Mouse (Mus musculus) forebrain, embryonic 15.5 days (tissue): ENCODE results near the gene Ilkap. TPM values are rescaled to one million over a fixed set of nuclear protein-coding genes. Genes with fewer than 3 reads are reported as not detected.

Experiments
- ATAC-seq: fragments of 200-750 bp; cut with Nextera tagmentation; replicated peaks from 2 replicates; pipeline ENCODE4 v1.8.0; 2017; ENCODE audit warnings: mild to moderate bottlenecking, moderate TSS enrichment, moderate library complexity
- H3K27ac ChIP-seq: fragments of 300-500 bp; sonication (generic); replicated peaks from 2 replicates; pipeline ENCODE4 v1.5.1; 2015; ENCODE audit warnings: mild to moderate bottlenecking, inconsistent platforms
- H3K27me3 ChIP-seq: fragments of 300-500 bp; sonication (generic); 2 replicates; pipeline ENCODE4 v1.6.1; 2015; ENCODE audit warnings: inconsistent platforms
- H3K36me3 ChIP-seq: fragments of 300-500 bp; sonication (generic); 2 replicates; pipeline ENCODE4 v1.6.1; 2015; ENCODE audit warnings: mild to moderate bottlenecking, inconsistent platforms
- H3K4me1 ChIP-seq: fragments of 300-500 bp; sonication (generic); 2 replicates; pipeline ENCODE4 v1.6.1; 2015; ENCODE audit warnings: inconsistent platforms
- H3K4me2 ChIP-seq: fragments of 300-500 bp; sonication (generic); replicated peaks from 2 replicates; pipeline ENCODE4 v1.6.1; 2015; ENCODE audit warnings: mild to moderate bottlenecking, inconsistent platforms
- H3K4me3 ChIP-seq: fragments of 300-500 bp; sonication (generic); 2 replicates; pipeline ENCODE4 v1.5.1; 2015; ENCODE audit warnings: mild to moderate bottlenecking, inconsistent platforms
- H3K9ac ChIP-seq: fragments of 300-500 bp; sonication (generic); replicated peaks from 2 replicates; pipeline ENCODE4 v1.6.1; 2015; ENCODE audit warnings: mild to moderate bottlenecking, inconsistent platforms
- H3K9me3 ChIP-seq: fragments of 300-500 bp; sonication (generic); 2 replicates; pipeline ENCODE4 v1.6.1; 2016; ENCODE audit warnings: inconsistent platforms
- WGBS: fragments of 180-500 bp; shearing (Covaris S2); methylation state at CpG from one replicate; pipeline ENCODE4 v1.1.7; 2015; ENCODE audit warnings: mixed read lengths; 5-methylcytosine and 5-hydroxymethylcytosine counted together
- polyA plus RNA-seq: library from polyadenylated mRNA; unstranded; fragments of >200 nt; fragmentation: Nextera tagmentation; extraction: Ambion mirVana; gene quantifications from 2 replicates; pipeline ENCODE4 v1.2.1, GENCODE M21; 2015

The Ilkap gene
- polyA plus RNA-seq, 1 experiment from 2014 or later: 167 TPM

- no peak overlapping the region for H3K4me3 ChIP-seq
- no peak overlapping the region for H3K27ac ChIP-seq
- no peaks in the 10 kb centered on the region for H3K9me3 ChIP-seq
- 94% methylated on average over 8 of the region's 8 CpGs for WGBS
- no peak overlapping the region for H3K4me2 ChIP-seq
- ATAC-seq: no peak
- no peak overlapping the region for H3K9ac ChIP-seq
- peaks cover 12% of the 10 kb centered on the region for H3K4me1 ChIP-seq
- no peaks in the 10 kb centered on the region for H3K27me3 ChIP-seq
- H3K36me3 ChIP-seq: peaks cover 23% of the 10 kb centered on the region; the same call in 1 of the 2 replicates
Observed at GRCm38 (mm10) chr1:91434905-91435304, 36.3 kb upstream of the Ilkap start.

GRCm38 (mm10) chr1:91430761-91431160, 32.1 kb upstream of the Ilkap start:
- H3K4me1 ChIP-seq: 0 out of 2 replicates have a peak, but pooled peaks cover 4% of the 10 kb centered on the region
- H3K4me3 ChIP-seq: no peak overlapping the region
- no peak overlapping the region for H3K9ac ChIP-seq
- WGBS: 90% methylated on average over 7 of the region's 7 CpGs
- no peak overlapping the region for H3K27ac ChIP-seq
- no peak overlapping the region for H3K4me2 ChIP-seq
- H3K27me3 ChIP-seq: no peaks in the 10 kb centered on the region
- H3K36me3 ChIP-seq: peaks cover 27% of the 10 kb centered on the region; the same call in 1 of the 2 replicates
- no peak for ATAC-seq
- no peaks in the 10 kb centered on the region for H3K9me3 ChIP-seq

GRCm38 (mm10) chr1:91429212-91429611, 30.6 kb upstream of the Ilkap start:
- Histone ChIP-seq H3K4me3 (no peak overlapping the region), H3K27me3 (no peaks in the 10 kb centered on the region), H3K27ac (no peak overlapping the region), H3K4me1 (no peaks in the 10 kb centered on the region), H3K9me3 (no peaks in the 10 kb centered on the region), H3K36me3 (peaks cover 24% of the 10 kb centered on the region; the same call in 1 of the 2 replicates), H3K9ac (no peak overlapping the region), H3K4me2 (no peak overlapping the region)
- WGBS: 94% methylated on average over 10 of the region's 10 CpGs
- ATAC-seq: no peak

- ATAC-seq: peak; percentile 71
- WGBS: 38% methylated on average over 4 of the region's 4 CpGs
Observed at GRCm38 (mm10) chr1:91428614-91429013, 30.0 kb upstream of the Ilkap start.

GRCm38 (mm10) chr1:91426397-91426796, 27.8 kb upstream of the Ilkap start:
- no peak overlapping the region for H3K4me3 ChIP-seq
- H3K36me3 ChIP-seq: peaks cover 18% of the 10 kb centered on the region; the same call in 1 of the 2 replicates
- H3K4me2 ChIP-seq: no peak overlapping the region
- H3K9ac ChIP-seq: no peak overlapping the region
- no peak overlapping the region for H3K27ac ChIP-seq
- 85% methylated on average over 9 of the region's 9 CpGs for WGBS
- no peaks in the 10 kb centered on the region for H3K27me3 ChIP-seq
- H3K4me1 ChIP-seq: no peaks in the 10 kb centered on the region
- H3K9me3 ChIP-seq: no peaks in the 10 kb centered on the region
- ATAC-seq: no peak

More at GRCm38 (mm10) chr1:91428614-91429013, 30.0 kb upstream of the Ilkap start:
- no peaks in the 10 kb centered on the region for H3K27me3 ChIP-seq
- H3K9ac ChIP-seq: no peak overlapping the region
- H3K4me3 ChIP-seq: no peak overlapping the region
- no peak overlapping the region for H3K27ac ChIP-seq
- no peaks in the 10 kb centered on the region for H3K9me3 ChIP-seq
- H3K36me3 ChIP-seq: peaks cover 24% of the 10 kb centered on the region; the same call in 1 of the 2 replicates
- H3K4me2 ChIP-seq: no peak overlapping the region
- no peaks in the 10 kb centered on the region for H3K4me1 ChIP-seq

GRCm38 (mm10) chr1:91420601-91421065, 22.0 kb upstream of the Ilkap start:
- Histone ChIP-seq H3K36me3 (peaks cover 6% of the 10 kb centered on the region; the same call in 1 of the 2 replicates), H3K27ac (no peak overlapping the region), H3K4me1 (no peaks in the 10 kb centered on the region), H3K4me3 (no peak overlapping the region), H3K9me3 (no peaks in the 10 kb centered on the region), H3K4me2 (no peak overlapping the region), H3K9ac (no peak overlapping the region), H3K27me3 (no peaks in the 10 kb centered on the region)
- no peak for ATAC-seq
- WGBS: 90% methylated on average over 8 of the region's 8 CpGs

GRCm38 (mm10) chr1:91419862-91420600, 21.4 kb upstream of the Ilkap start:
- Histone ChIP-seq H3K36me3 (peaks cover 6% of the 10 kb centered on the region; the same call in 1 of the 2 replicates), H3K9me3 (no peaks in the 10 kb centered on the region), H3K4me3 (no peak overlapping the region), H3K27ac (no peak overlapping the region), H3K9ac (no peak overlapping the region), H3K4me2 (no peak overlapping the region), H3K4me1 (peaks cover 5% of the 10 kb centered on the region), H3K27me3 (no peaks in the 10 kb centered on the region)
- no peak for ATAC-seq
- WGBS: 67% methylated on average over 10 of the region's 10 CpGs

- H3K9ac ChIP-seq: no peak overlapping the region
- no peak overlapping the region for H3K27ac ChIP-seq
- no peak overlapping the region for H3K4me3 ChIP-seq
- no peak overlapping the region for H3K4me2 ChIP-seq
- H3K27me3 ChIP-seq: no peaks in the 10 kb centered on the region
- WGBS: 75% methylated on average over 1 of the region's 1 CpGs
- H3K36me3 ChIP-seq: peaks cover 6% of the 10 kb centered on the region; the same call in 1 of the 2 replicates
- no peak for ATAC-seq
- no peaks in the 10 kb centered on the region for H3K9me3 ChIP-seq
- peaks cover 22% of the 10 kb centered on the region for H3K4me1 ChIP-seq
Observed at GRCm38 (mm10) chr1:91417991-91418390, 19.4 kb upstream of the Ilkap start.

GRCm38 (mm10) chr1:91415311-91415710, 16.7 kb upstream of the Ilkap start:
- Histone ChIP-seq H3K4me3 (no peak overlapping the region), H3K36me3 (peaks cover 6% of the 10 kb centered on the region; the same call in 1 of the 2 replicates), H3K27me3 (no peaks in the 10 kb centered on the region), H3K4me2 (peak overlapping the region; percentile 93; the same call in 1 of the 2 replicates), H3K9ac (no peak overlapping the region), H3K9me3 (no peaks in the 10 kb centered on the region), H3K4me1 (peaks cover 38% of the 10 kb centered on the region), H3K27ac (peak overlapping the region; percentile 91)
- ATAC-seq: no peak
- 33% methylated on average over 5 of the region's 5 CpGs for WGBS

- Histone ChIP-seq H3K9ac (peak overlapping the region; percentile 5; the same call in 1 of the 2 replicates), H3K27ac (peak overlapping the region; percentile 91), H3K27me3 (no peaks in the 10 kb centered on the region), H3K36me3 (peaks cover 6% of the 10 kb centered on the region; the same call in 1 of the 2 replicates), H3K4me2 (peak overlapping the region; percentile 93), H3K9me3 (no peaks in the 10 kb centered on the region), H3K4me3 (no peak overlapping the region), H3K4me1 (peaks cover 38% of the 10 kb centered on the region)
- WGBS: 21% methylated on average over 4 of the region's 4 CpGs
- no peak for ATAC-seq
Observed at GRCm38 (mm10) chr1:91414903-91415302, 16.3 kb upstream of the Ilkap start.

GRCm38 (mm10) chr1:91413898-91414594, 15.4 kb upstream of the Ilkap start, which contains the start of gene Hes6:
Gene Hes6, minus strand, starts transcription at chr1:91414038.
- H3K27ac ChIP-seq: peak within 1 kb of the TSS; percentile 91
- H3K9ac ChIP-seq: peak within 1 kb of the TSS; percentile 94
- 1% methylated on average over 39 of the region's 39 CpGs for WGBS
- no peaks in the 10 kb centered on the region for H3K27me3 ChIP-seq
- peak within 1 kb of the TSS; percentile 92 for H3K4me3 ChIP-seq
- H3K9me3 ChIP-seq: no peaks in the 10 kb centered on the region
- H3K4me2 ChIP-seq: peak within 1 kb of the TSS; percentile 93
- H3K36me3 ChIP-seq: peaks cover 3% of the 10 kb centered on the region; the same call in 1 of the 2 replicates
- peaks cover 38% of the 10 kb centered on the region for H3K4me1 ChIP-seq
- ATAC-seq: peak; percentile 70

- WGBS: under 1% methylated on average over 14 of the region's 14 CpGs
- Histone ChIP-seq H3K27me3 (no peaks in the 10 kb centered on the region), H3K9ac (peak overlapping the region; percentile 94), H3K4me1 (peaks cover 38% of the 10 kb centered on the region), H3K9me3 (no peaks in the 10 kb centered on the region), H3K27ac (peak overlapping the region; percentile 91), H3K4me2 (peak overlapping the region; percentile 93), H3K4me3 (peak overlapping the region; percentile 92), H3K36me3 (peaks cover 3% of the 10 kb centered on the region; the same call in 1 of the 2 replicates)
- no peak for ATAC-seq
Observed at GRCm38 (mm10) chr1:91413536-91413897, 14.9 kb upstream of the Ilkap start.
